Mouse (Mus musculus) heart, postnatal 0 days (tissue): ENCODE measurements around the gene Flnb.

Experiments
- CTCF ChIP-seq: IDR thresholded peaks from 2 replicates; pipeline ENCODE4 v1.5.1; 2016; ENCODE audit warnings: antibody characterized with exemption, control low read depth, low read depth
- EP300 ChIP-seq: IDR thresholded peaks from 2 replicates; pipeline ENCODE4 v1.6.1; 2016; ENCODE audit warnings: antibody characterized with exemption, low read depth

GRCm38 (mm10) chr14:7929029-7929428 lies 111.3 kb downstream of the Flnb start:
- TF ChIP-seq CTCF (no peak), EP300 (no peak)
